Mouse (Mus musculus): ENCODE data around the gene Ptpn6. TPM values are rescaled to one million over a fixed set of nuclear protein-coding genes. Genes with fewer than 3 reads are reported as not detected.

The Ptpn6 gene
- 0.89 TPM for polyA plus RNA-seq (2014; fragmentation: Illumina TruSeq; extraction: RNeasy Lipid Tissue Mini Kit (QIAGEN cat#74804); ENCODE audit: low replicate concordance)

DNA sequence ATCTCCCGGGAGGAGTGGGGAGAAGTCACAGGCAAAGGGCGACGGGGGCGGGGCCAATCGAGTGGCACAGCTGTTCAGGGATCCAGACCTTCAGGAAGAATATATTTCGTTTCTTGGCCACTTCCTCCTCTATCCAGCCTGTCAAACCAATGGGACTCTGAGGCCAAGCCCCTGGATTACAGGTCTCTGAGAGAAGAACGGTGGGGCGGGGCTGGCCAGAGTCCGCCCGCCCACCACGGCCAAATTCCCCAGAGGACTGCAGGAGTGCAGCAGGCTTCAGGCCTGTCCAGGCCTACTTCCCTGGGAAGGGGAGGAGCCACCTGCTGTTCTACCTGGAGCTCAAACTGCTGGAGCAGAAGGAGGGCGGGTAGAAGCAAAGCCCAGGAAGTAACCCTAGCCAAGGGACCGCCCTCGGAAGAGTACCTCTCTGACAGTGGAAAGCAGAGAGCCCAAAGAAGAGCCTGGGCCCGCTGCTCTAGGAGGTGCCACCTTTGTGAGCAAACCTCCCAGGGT, at the start of gene Ptpn6:
TSS of gene Ptpn6 (minus strand) at position 204 of the 513 bp plus-strand sequence.

GRCm38 (mm10) chr6:124779222-124779983, 40.9 kb upstream of the Ptpn6 start, which contains the start of gene Lrrc23:
Gene Lrrc23 (minus strand): TSS chr6:124779727.

GRCm38 (mm10) chr6:124769101-124769765, 30.7 kb upstream of the Ptpn6 start, which contains the start of gene Eno2:
Gene Eno2 (minus strand): TSS chr6:124769673.

GRCm38 (mm10) chr6:124755831-124756595, 17.5 kb upstream of the Ptpn6 start, which contains the start of the genes Gm45234 and Atn1:
Gene Gm45234 (minus strand): TSS chr6:124756021.
Gene Atn1 (minus strand): TSS chr6:124756524.

GRCm38 (mm10) chr6:124740888-124741761, 2.6 kb upstream of the Ptpn6 start, which contains the start of gene Grcc10:
Gene Grcc10 (minus strand): TSS chr6:124741374.

DNA sequence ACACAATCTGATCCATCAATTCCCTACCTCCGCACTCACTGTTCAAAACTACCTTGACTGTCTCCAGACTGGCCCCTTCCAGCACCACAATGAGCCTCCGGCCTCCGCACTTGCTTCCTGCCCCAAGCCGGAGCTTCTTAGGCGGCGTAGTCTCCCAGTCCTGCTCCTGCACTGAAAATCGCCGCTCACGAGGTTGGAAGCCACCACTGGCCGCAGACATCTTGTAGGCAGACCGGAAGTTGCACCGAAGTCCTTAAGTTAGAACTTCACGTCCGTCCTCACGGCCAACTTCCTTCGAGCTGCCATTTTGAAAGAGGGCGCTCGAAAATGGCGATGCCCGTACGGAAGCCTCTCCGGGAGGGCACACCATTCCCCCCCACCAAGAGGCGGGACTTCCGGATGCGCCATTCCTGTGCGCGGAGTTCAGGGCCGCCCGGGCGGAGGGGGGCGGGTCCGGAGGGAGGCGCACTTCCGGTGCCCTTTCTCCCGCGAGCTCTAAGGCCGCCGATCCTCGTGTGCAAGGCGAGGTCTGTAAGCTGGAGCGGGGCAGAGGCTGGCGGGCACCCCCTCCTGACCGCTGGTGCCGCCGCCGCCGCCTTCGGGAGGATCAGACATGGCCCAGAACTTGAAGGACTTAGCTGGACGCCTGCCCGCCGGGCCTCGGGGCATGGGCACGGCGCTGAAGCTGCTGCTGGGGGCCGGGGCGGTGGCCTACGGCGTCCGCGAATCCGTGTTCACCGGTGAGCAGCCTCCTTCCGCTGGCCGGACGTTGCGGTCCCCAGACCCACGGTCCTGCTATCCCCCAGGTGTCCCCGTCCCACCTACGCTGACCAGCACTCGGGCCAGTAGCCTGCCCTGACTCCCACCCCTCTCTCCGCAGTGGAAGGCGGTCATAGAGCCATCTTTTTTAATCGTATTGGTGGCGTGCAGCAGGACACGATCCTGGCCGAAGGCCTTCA, 26.4 kb downstream of the Ptpn6 start, which contains the start of the genes Emg1 and Phb2:
TSS of gene Emg1 (minus strand) at position 355 of the 959 bp plus-strand sequence.
TSS of gene Phb2 (plus strand) at position 513 of the 959 bp plus-strand sequence.

Other genes starting within 250 kb of the Ptpn6 start
- gene C1rl, start 245.6 kb downstream of the Ptpn6 start, polyA plus RNA-seq (2014; fragmentation: Illumina TruSeq; extraction: RNeasy Lipid Tissue Mini Kit (QIAGEN cat#74804); ENCODE audit: low replicate concordance) = 0.33 TPM
- 4.6 TPM for gene C1ra, start 226.3 kb downstream of the Ptpn6 start, polyA plus RNA-seq (2014; fragmentation: Illumina TruSeq; extraction: RNeasy Lipid Tissue Mini Kit (QIAGEN cat#74804); ENCODE audit: low replicate concordance)
- 34.9 TPM for gene C1s1, start 196.4 kb downstream of the Ptpn6 start, polyA plus RNA-seq (2014; fragmentation: Illumina TruSeq; extraction: RNeasy Lipid Tissue Mini Kit (QIAGEN cat#74804); ENCODE audit: low replicate concordance)
- not detected for gene C1rb, start 168.4 kb downstream of the Ptpn6 start, polyA plus RNA-seq (2014; fragmentation: Illumina TruSeq; extraction: RNeasy Lipid Tissue Mini Kit (QIAGEN cat#74804); ENCODE audit: low replicate concordance)
- 0.30 TPM for gene C1s2, start 102.6 kb downstream of the Ptpn6 start, polyA plus RNA-seq (2014; fragmentation: Illumina TruSeq; extraction: RNeasy Lipid Tissue Mini Kit (QIAGEN cat#74804); ENCODE audit: low replicate concordance)
- 128 TPM for gene Lpcat3, start 75.7 kb downstream of the Ptpn6 start, polyA plus RNA-seq (2014; fragmentation: Illumina TruSeq; extraction: RNeasy Lipid Tissue Mini Kit (QIAGEN cat#74804); ENCODE audit: low replicate concordance)
- 8.9 TPM for gene Emg1, start 26.5 kb downstream of the Ptpn6 start, polyA plus RNA-seq (2014; fragmentation: Illumina TruSeq; extraction: RNeasy Lipid Tissue Mini Kit (QIAGEN cat#74804); ENCODE audit: low replicate concordance)
- 27.4 TPM for gene Phb2, start 26.4 kb downstream of the Ptpn6 start, polyA plus RNA-seq (2014; fragmentation: Illumina TruSeq; extraction: RNeasy Lipid Tissue Mini Kit (QIAGEN cat#74804); ENCODE audit: low replicate concordance)
- 1.6 TPM for gene Grcc10, start 2.7 kb upstream of the Ptpn6 start, polyA plus RNA-seq (2014; fragmentation: Illumina TruSeq; extraction: RNeasy Lipid Tissue Mini Kit (QIAGEN cat#74804); ENCODE audit: low replicate concordance)
- not detected for gene Gm45234, start 17.3 kb upstream of the Ptpn6 start, polyA plus RNA-seq (2014; fragmentation: Illumina TruSeq; extraction: RNeasy Lipid Tissue Mini Kit (QIAGEN cat#74804); ENCODE audit: low replicate concordance)
- 0.41 TPM for gene Atn1, start 17.8 kb upstream of the Ptpn6 start, polyA plus RNA-seq (2014; fragmentation: Illumina TruSeq; extraction: RNeasy Lipid Tissue Mini Kit (QIAGEN cat#74804); ENCODE audit: low replicate concordance)
- 0.41 TPM for gene Eno2, start 31.0 kb upstream of the Ptpn6 start, polyA plus RNA-seq (2014; fragmentation: Illumina TruSeq; extraction: RNeasy Lipid Tissue Mini Kit (QIAGEN cat#74804); ENCODE audit: low replicate concordance)
- gene Lrrc23, start 41.0 kb upstream of the Ptpn6 start, polyA plus RNA-seq (2014; fragmentation: Illumina TruSeq; extraction: RNeasy Lipid Tissue Mini Kit (QIAGEN cat#74804); ENCODE audit: low replicate concordance) = not detected
- not detected for gene Spsb2, start 69.9 kb upstream of the Ptpn6 start, polyA plus RNA-seq (2014; fragmentation: Illumina TruSeq; extraction: RNeasy Lipid Tissue Mini Kit (QIAGEN cat#74804); ENCODE audit: low replicate concordance)
- 27.8 TPM for gene Tpi1, start 75.6 kb upstream of the Ptpn6 start, polyA plus RNA-seq (2014; fragmentation: Illumina TruSeq; extraction: RNeasy Lipid Tissue Mini Kit (QIAGEN cat#74804); ENCODE audit: low replicate concordance)
- gene Usp5, start 90.8 kb upstream of the Ptpn6 start, polyA plus RNA-seq (2014; fragmentation: Illumina TruSeq; extraction: RNeasy Lipid Tissue Mini Kit (QIAGEN cat#74804); ENCODE audit: low replicate concordance) = 12.5 TPM
- 6.3 TPM for gene Cdca3, start 90.8 kb upstream of the Ptpn6 start, polyA plus RNA-seq (2014; fragmentation: Illumina TruSeq; extraction: RNeasy Lipid Tissue Mini Kit (QIAGEN cat#74804); ENCODE audit: low replicate concordance)
- not detected for gene Gnb3, start 101.6 kb upstream of the Ptpn6 start, polyA plus RNA-seq (2014; fragmentation: Illumina TruSeq; extraction: RNeasy Lipid Tissue Mini Kit (QIAGEN cat#74804); ENCODE audit: low replicate concordance)
- not detected for gene P3h3, start 119.0 kb upstream of the Ptpn6 start, polyA plus RNA-seq (2014; fragmentation: Illumina TruSeq; extraction: RNeasy Lipid Tissue Mini Kit (QIAGEN cat#74804); ENCODE audit: low replicate concordance)
- not detected for gene Gpr162, start 125.3 kb upstream of the Ptpn6 start, polyA plus RNA-seq (2014; fragmentation: Illumina TruSeq; extraction: RNeasy Lipid Tissue Mini Kit (QIAGEN cat#74804); ENCODE audit: low replicate concordance)
- gene Cd4, start 149.5 kb upstream of the Ptpn6 start, polyA plus RNA-seq (2014; fragmentation: Illumina TruSeq; extraction: RNeasy Lipid Tissue Mini Kit (QIAGEN cat#74804); ENCODE audit: low replicate concordance) = 2.6 TPM
- not detected for gene Lag3, start 173.0 kb upstream of the Ptpn6 start, polyA plus RNA-seq (2014; fragmentation: Illumina TruSeq; extraction: RNeasy Lipid Tissue Mini Kit (QIAGEN cat#74804); ENCODE audit: low replicate concordance)
- 75.4 TPM for gene Ptms, start 181.4 kb upstream of the Ptpn6 start, polyA plus RNA-seq (2014; fragmentation: Illumina TruSeq; extraction: RNeasy Lipid Tissue Mini Kit (QIAGEN cat#74804); ENCODE audit: low replicate concordance)
- gene Mlf2, start 192.7 kb upstream of the Ptpn6 start, polyA plus RNA-seq (2014; fragmentation: Illumina TruSeq; extraction: RNeasy Lipid Tissue Mini Kit (QIAGEN cat#74804); ENCODE audit: low replicate concordance) = 12.7 TPM
- 17.0 TPM for gene Cops7a, start 226.8 kb upstream of the Ptpn6 start, polyA plus RNA-seq (2014; fragmentation: Illumina TruSeq; extraction: RNeasy Lipid Tissue Mini Kit (QIAGEN cat#74804); ENCODE audit: low replicate concordance)